Mouse (Mus musculus): ENCODE measurements at regions not wholly inside any gene's neighbourhood (a gene's known extent, or its start where the extent isn't known, plus 50 kb on each side); places are given as distances from the start of the nearest gene placed in this dataset.

DNA sequence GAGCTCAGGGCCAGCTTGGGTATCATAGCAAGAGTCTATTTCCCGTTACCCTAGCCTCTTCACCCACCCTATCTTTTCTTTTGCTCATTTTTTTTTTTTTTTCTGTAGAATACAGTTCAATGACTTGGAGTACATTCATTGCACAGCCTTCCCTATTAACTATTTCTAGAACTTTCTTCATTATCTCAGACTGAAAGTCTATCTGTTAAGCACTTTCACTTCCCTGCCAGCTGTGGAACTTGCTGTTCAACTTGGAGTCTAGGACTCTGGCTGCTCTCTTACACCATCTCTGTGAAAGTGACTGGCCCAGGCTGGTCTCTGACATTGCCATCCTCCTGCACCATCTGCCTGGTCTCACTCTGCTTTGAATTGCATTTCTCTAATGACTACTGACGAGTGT, 1134.6 kb upstream of the A1bg start:
- Histone ChIP-seq H3K4me2 (ENCODE audit: low read depth, severe bottlenecking) (no peak overlapping the region), H3K4me3 (ENCODE audit: low read depth, low read length) (no peak overlapping the region), H3K4me1 (ENCODE audit: control insufficient read depth, insufficient read depth, low read length) (0 out of 2 replicates have a peak, but pooled peaks cover 2% of the 10 kb centered on the region), H3K9ac (ENCODE audit: low read length) (no peak overlapping the region), H3K27me3 (ENCODE audit: control insufficient read depth, insufficient read depth, low read length) (no peaks in the 10 kb centered on the region), H3K27ac (replicated peaks; ENCODE audit: low read depth, low read length) (no peak overlapping the region), H3K36me3 (ENCODE audit: control insufficient read depth, insufficient read depth, low read length) (no peaks in the 10 kb centered on the region; the same call in 1 of the 2 replicates), H3K9me3 (ENCODE audit: control insufficient read depth, low read length) (no peaks in the 10 kb centered on the region)
- WGBS: 89% methylated on average over 2 of the region's 2 CpGs
- DNase-seq (ENCODE audit: low spot score) (no peak), ATAC-seq (ENCODE audit: insufficient number of reproducible peaks, low FRiP score, low TSS enrichment, low read depth) (no peak)

GRCm38 (mm10) chr15:62056889-62057288, 1134.1 kb upstream of the A1bg start:
- no peaks in the 10 kb centered on the region; the same call in 1 of the 2 replicates for H3K36me3 ChIP-seq (ENCODE audit: control insufficient read depth, insufficient read depth, low read length)
- no peak overlapping the region for H3K4me3 ChIP-seq (ENCODE audit: low read depth, low read length)
- DNase-seq (ENCODE audit: low spot score): no peak
- H3K9ac ChIP-seq (ENCODE audit: low read length): no peak overlapping the region
- 0 out of 2 replicates have a peak, but pooled peaks cover 2% of the 10 kb centered on the region for H3K4me1 ChIP-seq (ENCODE audit: control insufficient read depth, insufficient read depth, low read length)
- H3K27me3 ChIP-seq (ENCODE audit: control insufficient read depth, insufficient read depth, low read length): no peaks in the 10 kb centered on the region
- no peak overlapping the region for H3K27ac ChIP-seq (replicated peaks; ENCODE audit: low read depth, low read length)
- 86% methylated on average over 11 of the region's 11 CpGs for WGBS
- no peaks in the 10 kb centered on the region for H3K9me3 ChIP-seq (ENCODE audit: control insufficient read depth, low read length)
- ATAC-seq (ENCODE audit: insufficient number of reproducible peaks, low FRiP score, low TSS enrichment, low read depth): no peak
- H3K4me2 ChIP-seq (ENCODE audit: low read depth, severe bottlenecking): no peak overlapping the region

- Histone ChIP-seq H3K9me3 (ENCODE audit: control insufficient read depth, low read length) (no peaks in the 10 kb centered on the region), H3K4me3 (ENCODE audit: low read depth, low read length) (no peak overlapping the region)
- no peak for DNase-seq (ENCODE audit: low spot score)
Measured at GRCm38 (mm10) chr15:62056401-62056800, 1133.6 kb upstream of the A1bg start.

DNA sequence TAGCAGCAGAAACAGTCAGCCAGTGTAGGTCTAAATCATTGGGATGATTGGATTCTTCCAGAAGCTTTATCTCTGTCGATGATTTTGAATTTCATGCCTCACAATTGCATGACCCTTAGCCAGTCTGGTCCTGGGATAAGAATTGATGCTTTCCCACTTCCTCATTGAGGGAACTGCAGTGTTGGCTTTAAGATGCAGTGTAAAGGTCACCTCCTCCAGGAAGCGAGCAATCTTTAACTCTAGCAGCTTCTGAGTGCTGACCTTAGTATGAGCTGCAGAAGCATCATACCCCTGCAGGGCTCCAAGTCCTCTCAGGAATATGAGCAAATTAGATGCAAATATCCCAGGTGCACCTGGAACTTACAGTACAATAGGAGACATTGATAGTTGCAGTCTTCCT, 1132.2 kb upstream of the A1bg start:
- Histone ChIP-seq H3K9ac (ENCODE audit: low read length) (no peak overlapping the region), H3K9me3 (ENCODE audit: control insufficient read depth, low read length) (no peaks in the 10 kb centered on the region; the same call in 1 of the 2 replicates), H3K4me2 (ENCODE audit: low read depth, severe bottlenecking) (no peak overlapping the region), H3K36me3 (ENCODE audit: control insufficient read depth, insufficient read depth, low read length) (no peaks in the 10 kb centered on the region; the same call in 1 of the 2 replicates), H3K4me3 (ENCODE audit: low read depth, low read length) (no peak overlapping the region), H3K4me1 (ENCODE audit: control insufficient read depth, insufficient read depth, low read length) (0 out of 2 replicates have a peak, but pooled peaks cover 2% of the 10 kb centered on the region), H3K27ac (replicated peaks; ENCODE audit: low read depth, low read length) (no peak overlapping the region), H3K27me3 (ENCODE audit: control insufficient read depth, insufficient read depth, low read length) (no peaks in the 10 kb centered on the region)
- DNase-seq (ENCODE audit: low spot score): no peak
- ATAC-seq (ENCODE audit: insufficient number of reproducible peaks, low FRiP score, low TSS enrichment, low read depth): no peak
- WGBS: 89% methylated on average over 2 of the region's 2 CpGs

More at GRCm38 (mm10) chr15:62056401-62056800, 1133.6 kb upstream of the A1bg start:
- 0 out of 2 replicates have a peak, but pooled peaks cover 2% of the 10 kb centered on the region for H3K4me1 ChIP-seq (ENCODE audit: control insufficient read depth, insufficient read depth, low read length)
- no peaks in the 10 kb centered on the region; the same call in 1 of the 2 replicates for H3K36me3 ChIP-seq (ENCODE audit: control insufficient read depth, insufficient read depth, low read length)
- H3K27me3 ChIP-seq (ENCODE audit: control insufficient read depth, insufficient read depth, low read length): no peaks in the 10 kb centered on the region
- H3K9ac ChIP-seq (ENCODE audit: low read length): no peak overlapping the region
- no peak overlapping the region for H3K27ac ChIP-seq (replicated peaks; ENCODE audit: low read depth, low read length)
- 89% methylated on average over 3 of the region's 3 CpGs for WGBS
- ATAC-seq (ENCODE audit: insufficient number of reproducible peaks, low FRiP score, low TSS enrichment, low read depth): no peak
- no peak overlapping the region for H3K4me2 ChIP-seq (ENCODE audit: low read depth, severe bottlenecking)

GRCm38 (mm10) chr15:62053420-62054239, 1130.8 kb upstream of the A1bg start:
- H3K4me1 ChIP-seq (ENCODE audit: control insufficient read depth, insufficient read depth, low read length): peaks cover 6% of the 10 kb centered on the region; the same call in 1 of the 2 replicates
- WGBS: 75% methylated on average over 8 of the region's 8 CpGs
- ATAC-seq (ENCODE audit: insufficient number of reproducible peaks, low FRiP score, low TSS enrichment, low read depth) (0 out of 2 replicates have a peak, but pooled peaks have one; percentile 47), DNase-seq (ENCODE audit: low spot score) (peak; percentile 44)
- H3K4me3 ChIP-seq (ENCODE audit: low read depth, low read length): no peak overlapping the region
- H3K4me2 ChIP-seq (ENCODE audit: low read depth, severe bottlenecking): no peak overlapping the region
- H3K27ac ChIP-seq (replicated peaks; ENCODE audit: low read depth, low read length): no peak overlapping the region
- no peaks in the 10 kb centered on the region; the same call in 1 of the 2 replicates for H3K9me3 ChIP-seq (ENCODE audit: control insufficient read depth, low read length)
- H3K27me3 ChIP-seq (ENCODE audit: control insufficient read depth, insufficient read depth, low read length): no peaks in the 10 kb centered on the region
- no peak overlapping the region for H3K9ac ChIP-seq (ENCODE audit: low read length)
- H3K36me3 ChIP-seq (ENCODE audit: control insufficient read depth, insufficient read depth, low read length): no peaks in the 10 kb centered on the region

- Histone ChIP-seq H3K9me3 (ENCODE audit: control insufficient read depth, low read length) (no peaks in the 10 kb centered on the region; the same call in 1 of the 2 replicates), H3K27ac (replicated peaks; ENCODE audit: low read depth, low read length) (no peak overlapping the region), H3K4me1 (ENCODE audit: control insufficient read depth, insufficient read depth, low read length) (peaks cover 6% of the 10 kb centered on the region; the same call in 1 of the 2 replicates), H3K4me2 (ENCODE audit: low read depth, severe bottlenecking) (peak overlapping the region; percentile 20; the same call in 1 of the 2 replicates), H3K27me3 (ENCODE audit: control insufficient read depth, insufficient read depth, low read length) (no peaks in the 10 kb centered on the region), H3K4me3 (ENCODE audit: low read depth, low read length) (no peak overlapping the region), H3K9ac (ENCODE audit: low read length) (no peak overlapping the region), H3K36me3 (ENCODE audit: control insufficient read depth, insufficient read depth, low read length) (no peaks in the 10 kb centered on the region)
- ATAC-seq (ENCODE audit: insufficient number of reproducible peaks, low FRiP score, low TSS enrichment, low read depth): peak; percentile 74; the same call in 1 of the 2 replicates
- WGBS: 18% methylated on average over 9 of the region's 9 CpGs
- DNase-seq (ENCODE audit: low spot score): peak; percentile 64
Measured at GRCm38 (mm10) chr15:62049416-62049815, 1126.6 kb upstream of the A1bg start.

GRCm38 (mm10) chr15:62048981-62049380, 1126.2 kb upstream of the A1bg start:
- ATAC-seq (ENCODE audit: insufficient number of reproducible peaks, low FRiP score, low TSS enrichment, low read depth) (no peak), DNase-seq (ENCODE audit: low spot score) (no peak)
- H3K27me3 ChIP-seq (ENCODE audit: control insufficient read depth, insufficient read depth, low read length): no peaks in the 10 kb centered on the region
- H3K36me3 ChIP-seq (ENCODE audit: control insufficient read depth, insufficient read depth, low read length): no peaks in the 10 kb centered on the region
- peaks cover 6% of the 10 kb centered on the region; the same call in 1 of the 2 replicates for H3K4me1 ChIP-seq (ENCODE audit: control insufficient read depth, insufficient read depth, low read length)
- no peak overlapping the region for H3K4me2 ChIP-seq (ENCODE audit: low read depth, severe bottlenecking)
- 76% methylated on average over 4 of the region's 4 CpGs for WGBS
- H3K4me3 ChIP-seq (ENCODE audit: low read depth, low read length): no peak overlapping the region
- no peaks in the 10 kb centered on the region; the same call in 1 of the 2 replicates for H3K9me3 ChIP-seq (ENCODE audit: control insufficient read depth, low read length)
- H3K27ac ChIP-seq (replicated peaks; ENCODE audit: low read depth, low read length): no peak overlapping the region
- H3K9ac ChIP-seq (ENCODE audit: low read length): no peak overlapping the region

GRCm38 (mm10) chr15:62046276-62046675, 1123.5 kb upstream of the A1bg start:
- no peaks in the 10 kb centered on the region for H3K27me3 ChIP-seq (ENCODE audit: control insufficient read depth, insufficient read depth, low read length)
- H3K36me3 ChIP-seq (ENCODE audit: control insufficient read depth, insufficient read depth, low read length): no peaks in the 10 kb centered on the region
- no peak overlapping the region for H3K27ac ChIP-seq (replicated peaks; ENCODE audit: low read depth, low read length)
- H3K4me1 ChIP-seq (ENCODE audit: control insufficient read depth, insufficient read depth, low read length): peaks cover 4% of the 10 kb centered on the region; the same call in 1 of the 2 replicates
- H3K9ac ChIP-seq (ENCODE audit: low read length): no peak overlapping the region
- H3K4me3 ChIP-seq (ENCODE audit: low read depth, low read length): no peak overlapping the region
- ATAC-seq (ENCODE audit: insufficient number of reproducible peaks, low FRiP score, low TSS enrichment, low read depth) (no peak), DNase-seq (ENCODE audit: low spot score) (no peak)
- WGBS: 82% methylated on average over 3 of the region's 3 CpGs
- H3K9me3 ChIP-seq (ENCODE audit: control insufficient read depth, low read length): no peaks in the 10 kb centered on the region; the same call in 1 of the 2 replicates
- H3K4me2 ChIP-seq (ENCODE audit: low read depth, severe bottlenecking): no peak overlapping the region
